Mouse (Mus musculus): Measurements from ENCODE around the gene Daam1.

Gene Daam1

GRCm38 (mm10) chr12:72012126-72012525, 181.2 kb downstream of the Daam1 start:
- DNase-seq, result no peak

GRCm38 (mm10) chr12:72013711-72014354, 183.0 kb downstream of the Daam1 start:
- no peak for DNase-seq

GRCm38 (mm10) chr12:72014355-72014776, 183.5 kb downstream of the Daam1 start:
- no peak for DNase-seq

GRCm38 (mm10) chr12:72015296-72015695, 184.4 kb downstream of the Daam1 start:
- no peak for DNase-seq

- no peak for DNase-seq
Measured at GRCm38 (mm10) chr12:72020285-72020684, 189.4 kb downstream of the Daam1 start.

GRCm38 (mm10) chr12:72021543-72021942, 190.7 kb downstream of the Daam1 start:
- DNase-seq, result no peak

- DNase-seq, result no peak
Measured at GRCm38 (mm10) chr12:72022790-72023189, 191.9 kb downstream of the Daam1 start.

- no peak for DNase-seq
Measured at GRCm38 (mm10) chr12:72023572-72023971, 192.7 kb downstream of the Daam1 start.

- no peak for DNase-seq
Measured at GRCm38 (mm10) chr12:72025275-72025795, 194.5 kb downstream of the Daam1 start.

- DNase-seq, result no peak
Measured at GRCm38 (mm10) chr12:72031171-72031570, 200.3 kb downstream of the Daam1 start.

- no peak for DNase-seq
Measured at GRCm38 (mm10) chr12:72031794-72032193, 200.9 kb downstream of the Daam1 start.

GRCm38 (mm10) chr12:72036097-72036661, 205.3 kb downstream of the Daam1 start:
- no peak for DNase-seq

GRCm38 (mm10) chr12:72037049-72037448, 206.2 kb downstream of the Daam1 start:
- no peak for DNase-seq

- no peak for DNase-seq
Measured at GRCm38 (mm10) chr12:72038866-72039265, 208.0 kb downstream of the Daam1 start.

GRCm38 (mm10) chr12:72039501-72039900, 208.6 kb downstream of the Daam1 start:
- no peak for DNase-seq

- DNase-seq, result no peak
Measured at GRCm38 (mm10) chr12:72041238-72041637, 210.4 kb downstream of the Daam1 start.

All from cerebellum, adult 11 months (tissue).